Mouse (Mus musculus): Measurements from ENCODE around the gene C2cd2l. TPM values are rescaled to one million over a fixed set of nuclear protein-coding genes. Genes with fewer than 3 reads are reported as not detected.

C2cd2l gene
- polyA plus RNA-seq, 1 experiment from 2014 or later: 8.2 TPM

GRCm38 (mm10) chr9:44288959-44289291, 31.2 kb downstream of the C2cd2l start:
- Histone ChIP-seq H3K36me3 (ENCODE audit: control insufficient read depth, insufficient read depth) (peaks cover 16% of the 10 kb centered on the region), H3K9me3 (replicated peaks; ENCODE audit: control insufficient read depth, low read length) (no peaks in the 10 kb centered on the region), H3K4me2 (ENCODE audit: low read depth, low read length) (peak overlapping the region; percentile 95), H3K27me3 (ENCODE audit: control insufficient read depth, insufficient read depth, low read length) (peaks cover 4% of the 10 kb centered on the region; the same call in 1 of the 2 replicates), H3K4me1 (ENCODE audit: control insufficient read depth, insufficient read depth, low read length) (peaks cover 18% of the 10 kb centered on the region), H3K9ac (ENCODE audit: low read length) (no peak overlapping the region), H3K27ac (ENCODE audit: low read length) (no peak overlapping the region), H3K4me3 (ENCODE audit: low read length) (no peak overlapping the region)
- no peak for ATAC-seq (replicated peaks; ENCODE audit: extremely low read depth, insufficient read depth, low FRiP score)
- WGBS: 9% methylated on average over 11 of the region's 11 CpGs

GRCm38 (mm10) chr9:44288076-44288958, 31.8 kb downstream of the C2cd2l start, which contains the start of gene Abcg4:
TSS of gene Abcg4 (minus strand) at chr9:44288615.
- Histone ChIP-seq H3K27me3 (ENCODE audit: control insufficient read depth, insufficient read depth, low read length) (peaks cover 4% of the 10 kb centered on the region; the same call in 1 of the 2 replicates), H3K9ac (ENCODE audit: low read length) (peak within 1 kb of the TSS; percentile 71), H3K9me3 (replicated peaks; ENCODE audit: control insufficient read depth, low read length) (no peaks in the 10 kb centered on the region), H3K36me3 (ENCODE audit: control insufficient read depth, insufficient read depth) (peaks cover 11% of the 10 kb centered on the region), H3K4me2 (ENCODE audit: low read depth, low read length) (peak within 1 kb of the TSS; percentile 95), H3K4me1 (ENCODE audit: control insufficient read depth, insufficient read depth, low read length) (peaks cover 18% of the 10 kb centered on the region), H3K4me3 (ENCODE audit: low read length) (peak within 1 kb of the TSS; percentile 69), H3K27ac (ENCODE audit: low read length) (no peak within 1 kb of the TSS)
- ATAC-seq (replicated peaks; ENCODE audit: extremely low read depth, insufficient read depth, low FRiP score): peak; percentile 33; the same call in 1 of the 2 replicates
- 1% methylated on average over 38 of the region's 38 CpGs for WGBS

GRCm38 (mm10) chr9:44287401-44288075, 32.5 kb downstream of the C2cd2l start:
- Histone ChIP-seq H3K27ac (ENCODE audit: low read length) (no peak overlapping the region), H3K4me2 (ENCODE audit: low read depth, low read length) (peak overlapping the region; percentile 95), H3K9me3 (replicated peaks; ENCODE audit: control insufficient read depth, low read length) (no peaks in the 10 kb centered on the region), H3K27me3 (ENCODE audit: control insufficient read depth, insufficient read depth, low read length) (peaks cover 4% of the 10 kb centered on the region; the same call in 1 of the 2 replicates), H3K36me3 (ENCODE audit: control insufficient read depth, insufficient read depth) (peaks cover 8% of the 10 kb centered on the region), H3K9ac (ENCODE audit: low read length) (peak overlapping the region; percentile 71), H3K4me1 (ENCODE audit: control insufficient read depth, insufficient read depth, low read length) (peaks cover 18% of the 10 kb centered on the region), H3K4me3 (ENCODE audit: low read length) (peak overlapping the region; percentile 69)
- no peak; the same call in 1 of the 2 replicates for ATAC-seq (replicated peaks; ENCODE audit: extremely low read depth, insufficient read depth, low FRiP score)
- WGBS: under 1% methylated on average over 47 of the region's 47 CpGs

- ATAC-seq (replicated peaks; ENCODE audit: extremely low read depth, insufficient read depth, low FRiP score): no peak
- Histone ChIP-seq H3K27me3 (ENCODE audit: control insufficient read depth, insufficient read depth, low read length) (peaks cover 4% of the 10 kb centered on the region; the same call in 1 of the 2 replicates), H3K9me3 (replicated peaks; ENCODE audit: control insufficient read depth, low read length) (no peaks in the 10 kb centered on the region), H3K4me2 (ENCODE audit: low read depth, low read length) (peak overlapping the region; percentile 95), H3K9ac (ENCODE audit: low read length) (peak overlapping the region; percentile 71), H3K27ac (ENCODE audit: low read length) (no peak overlapping the region), H3K4me1 (ENCODE audit: control insufficient read depth, insufficient read depth, low read length) (peaks cover 18% of the 10 kb centered on the region), H3K4me3 (ENCODE audit: low read length) (peak overlapping the region; percentile 69), H3K36me3 (ENCODE audit: control insufficient read depth, insufficient read depth) (peaks cover 8% of the 10 kb centered on the region)
- whole genome bisulfite sequencing: 15% methylated on average over 11 of the region's 11 CpGs
These were observed 33.1 kb downstream of the C2cd2l start for GRCm38 (mm10) chr9:44287003-44287400.

- Histone ChIP-seq H3K4me3 (ENCODE audit: low read length) (no peak overlapping the region), H3K36me3 (ENCODE audit: control insufficient read depth, insufficient read depth) (peaks cover 7% of the 10 kb centered on the region), H3K9me3 (replicated peaks; ENCODE audit: control insufficient read depth, low read length) (no peaks in the 10 kb centered on the region), H3K27me3 (ENCODE audit: control insufficient read depth, insufficient read depth, low read length) (peaks cover 4% of the 10 kb centered on the region; the same call in 1 of the 2 replicates), H3K27ac (ENCODE audit: low read length) (no peak overlapping the region), H3K4me1 (ENCODE audit: control insufficient read depth, insufficient read depth, low read length) (peaks cover 18% of the 10 kb centered on the region), H3K4me2 (ENCODE audit: low read depth, low read length) (no peak overlapping the region), H3K9ac (ENCODE audit: low read length) (no peak overlapping the region)
- WGBS: 17% methylated on average over 6 of the region's 6 CpGs
- no peak for ATAC-seq (replicated peaks; ENCODE audit: extremely low read depth, insufficient read depth, low FRiP score)
These were observed 33.7 kb downstream of the C2cd2l start for GRCm38 (mm10) chr9:44286256-44286850.

GRCm38 (mm10) chr9:44283183-44283582, 36.9 kb downstream of the C2cd2l start:
- H3K4me3 ChIP-seq (ENCODE audit: low read length): no peak overlapping the region
- no peaks in the 10 kb centered on the region for H3K36me3 ChIP-seq (ENCODE audit: control insufficient read depth, insufficient read depth)
- no peaks in the 10 kb centered on the region for H3K9me3 ChIP-seq (replicated peaks; ENCODE audit: control insufficient read depth, low read length)
- no peak overlapping the region for H3K27ac ChIP-seq (ENCODE audit: low read length)
- no peak overlapping the region for H3K9ac ChIP-seq (ENCODE audit: low read length)
- H3K4me1 ChIP-seq (ENCODE audit: control insufficient read depth, insufficient read depth, low read length): peaks cover 11% of the 10 kb centered on the region; the same call in 1 of the 2 replicates
- 36% methylated on average over 5 of the region's 5 CpGs for WGBS
- H3K27me3 ChIP-seq (ENCODE audit: control insufficient read depth, insufficient read depth, low read length): peaks cover 4% of the 10 kb centered on the region; the same call in 1 of the 2 replicates
- ATAC-seq (replicated peaks; ENCODE audit: extremely low read depth, insufficient read depth, low FRiP score): no peak
- no peak overlapping the region for H3K4me2 ChIP-seq (ENCODE audit: low read depth, low read length)

- no peak overlapping the region for H3K27ac ChIP-seq (ENCODE audit: low read length)
- H3K36me3 ChIP-seq (ENCODE audit: control insufficient read depth, insufficient read depth): no peaks in the 10 kb centered on the region
- peaks cover 4% of the 10 kb centered on the region; the same call in 1 of the 2 replicates for H3K9me3 ChIP-seq (replicated peaks; ENCODE audit: control insufficient read depth, low read length)
- no peaks in the 10 kb centered on the region for H3K27me3 ChIP-seq (ENCODE audit: control insufficient read depth, insufficient read depth, low read length)
- H3K4me3 ChIP-seq (ENCODE audit: low read length): no peak overlapping the region
- WGBS: 84% methylated on average over 4 of the region's 4 CpGs
- peaks cover 9% of the 10 kb centered on the region for H3K4me1 ChIP-seq (ENCODE audit: control insufficient read depth, insufficient read depth, low read length)
- no peak for ATAC-seq (replicated peaks; ENCODE audit: extremely low read depth, insufficient read depth, low FRiP score)
- H3K9ac ChIP-seq (ENCODE audit: low read length): no peak overlapping the region
- no peak overlapping the region for H3K4me2 ChIP-seq (ENCODE audit: low read depth, low read length)
These were observed 50.1 kb downstream of the C2cd2l start for GRCm38 (mm10) chr9:44269973-44270372.

- Histone ChIP-seq H3K36me3 (ENCODE audit: control insufficient read depth, insufficient read depth) (no peaks in the 10 kb centered on the region), H3K27ac (ENCODE audit: low read length) (no peak overlapping the region), H3K9ac (ENCODE audit: low read length) (no peak overlapping the region), H3K4me1 (ENCODE audit: control insufficient read depth, insufficient read depth, low read length) (peaks cover 9% of the 10 kb centered on the region), H3K4me2 (ENCODE audit: low read depth, low read length) (no peak overlapping the region), H3K27me3 (ENCODE audit: control insufficient read depth, insufficient read depth, low read length) (no peaks in the 10 kb centered on the region), H3K4me3 (ENCODE audit: low read length) (no peak overlapping the region), H3K9me3 (replicated peaks; ENCODE audit: control insufficient read depth, low read length) (peaks cover 4% of the 10 kb centered on the region; the same call in 1 of the 2 replicates)
- WGBS: 80% methylated on average over 3 of the region's 3 CpGs
- ATAC-seq (replicated peaks; ENCODE audit: extremely low read depth, insufficient read depth, low FRiP score): no peak
These were observed 51.0 kb downstream of the C2cd2l start for GRCm38 (mm10) chr9:44269077-44269476.

All from heart, embryonic 16.5 days (tissue).